Mouse (Mus musculus): ENCODE data around the gene Map7d2.

DNA sequence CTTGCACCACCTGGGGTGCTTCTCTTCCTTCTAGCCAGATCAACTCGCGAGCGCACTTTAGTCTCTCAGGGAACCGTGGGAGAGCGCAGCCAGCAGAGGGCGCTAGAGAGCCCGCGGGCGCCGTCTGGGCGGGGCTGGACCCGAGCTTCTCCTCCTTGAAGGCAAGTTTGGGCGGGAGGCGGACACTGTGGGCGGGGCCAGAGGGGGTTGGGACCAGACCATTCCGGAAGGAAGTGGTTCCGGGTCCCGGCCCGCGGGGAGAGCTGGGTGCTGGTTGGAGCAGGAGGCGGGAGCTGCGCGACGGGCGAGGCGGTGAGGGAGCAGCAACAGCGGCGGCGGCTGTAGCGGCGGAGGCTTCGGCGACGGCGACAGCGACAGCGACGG is 118.0 kb downstream of the Map7d2 start:
- TF ChIP-seq CTCF (conservative IDR thresholded peaks at IDR 0.05; ENCODE audit: insufficient read depth, insufficient read length, low read depth, low read length): peak; percentile 76
- no peak for TF ChIP-seq POLR2A (IDR thresholded peaks at IDR 0.05; ENCODE audit: low read depth, low read length)

Data from kidney, adult 2 months (tissue).